Mouse (Mus musculus) limb, embryonic 10.5 days (tissue): Measurements from ENCODE around the gene Sik1. TPM values are rescaled to one million over a fixed set of nuclear protein-coding genes. Genes with fewer than 3 reads are reported as not detected.

ENCODE experiments used
- DNase-seq: peaks from one replicate; pipeline ENCODE4 v3.0.0-alpha.2; 2017; ENCODE audit warnings: low spot score
- H3K27ac ChIP-seq: fragments of 300-500 bp; sonication (generic); 2 replicates; pipeline ENCODE4 v1.5.1; 2016; ENCODE audit warnings: mild to moderate bottlenecking
- H3K27me3 ChIP-seq: fragments of 300-500 bp; sonication (generic); 2 replicates; pipeline ENCODE4 v1.6.1; 2016; ENCODE audit warnings: low read depth, mild to moderate bottlenecking; ENCODE audit not compliant: poor library complexity, severe bottlenecking
- H3K36me3 ChIP-seq: fragments of 300-500 bp; sonication (generic); 2 replicates; pipeline ENCODE4 v1.6.1; 2016; ENCODE audit warnings: mild to moderate bottlenecking, moderate library complexity
- H3K4me1 ChIP-seq: fragments of 300-500 bp; sonication (generic); 2 replicates; pipeline ENCODE4 v1.6.1; 2016
- H3K4me3 ChIP-seq: fragments of 300-500 bp; sonication (generic); 2 replicates; pipeline ENCODE4 v1.5.1; 2016; ENCODE audit warnings: mild to moderate bottlenecking, moderate library complexity
- H3K9me3 ChIP-seq: fragments of 300-500 bp; sonication (generic); replicated peaks from 2 replicates; pipeline ENCODE4 v1.6.1; 2016; ENCODE audit warnings: mild to moderate bottlenecking
- WGBS: fragments of 180-500 bp; shearing (Covaris S2); methylation state at CpG from one replicate; pipeline ENCODE4 v1.1.7; 2016; 5-methylcytosine and 5-hydroxymethylcytosine counted together
- polyA plus RNA-seq: library from polyadenylated mRNA; unstranded; fragments of >200 nt; fragmentation: Nextera tagmentation; extraction: Ambion mirVana; gene quantifications from 2 replicates; pipeline ENCODE4 v1.2.1, GENCODE M21; 2016

Sik1 gene
- polyA plus RNA-seq: 10.3 and 13.4 TPM in 2 replicates

GRCm38 (mm10) chr17:31855597-31856518 lies at the start of gene Sik1:
Sik1 (minus strand) TSS chr17:31855804.
- Histone ChIP-seq H3K4me3 (peak within 1 kb of the TSS; percentile 75), H3K4me1 (peaks cover 60% of the 10 kb centered on the region), H3K27me3 (no peaks in the 10 kb centered on the region), H3K36me3 (peaks cover 25% of the 10 kb centered on the region), H3K27ac (peak within 1 kb of the TSS; percentile 92), H3K9me3 (no peaks in the 10 kb centered on the region)
- DNase-seq: peak; percentile 99
- WGBS: 3% methylated on average over 75 of the region's 92 CpGs

GRCm38 (mm10) chr17:31905201-31905790 lies 49.7 kb upstream of the Sik1 start:
- no peaks in the 10 kb centered on the region for H3K36me3 ChIP-seq
- H3K27ac ChIP-seq: peak overlapping the region; percentile 65
- no peaks in the 10 kb centered on the region for H3K9me3 ChIP-seq
- peaks cover 10% of the 10 kb centered on the region for H3K4me1 ChIP-seq
- H3K4me3 ChIP-seq: no peak overlapping the region
- no peaks in the 10 kb centered on the region for H3K27me3 ChIP-seq
- DNase-seq: no peak
- WGBS: 89% methylated on average over 9 of the region's 9 CpGs

- WGBS: 91% methylated on average over 7 of the region's 7 CpGs
- Histone ChIP-seq H3K4me1 (peaks cover 10% of the 10 kb centered on the region), H3K27me3 (no peaks in the 10 kb centered on the region), H3K36me3 (no peaks in the 10 kb centered on the region), H3K27ac (no peak overlapping the region), H3K9me3 (no peaks in the 10 kb centered on the region), H3K4me3 (no peak overlapping the region)
- DNase-seq: no peak
Observed at GRCm38 (mm10) chr17:31904036-31904435, 48.4 kb upstream of the Sik1 start.

- no peaks in the 10 kb centered on the region for H3K27me3 ChIP-seq
- H3K36me3 ChIP-seq: no peaks in the 10 kb centered on the region
- 80% methylated on average over 3 of the region's 3 CpGs for WGBS
- no peak for DNase-seq
- H3K4me3 ChIP-seq: no peak overlapping the region
- H3K27ac ChIP-seq: no peak overlapping the region
- peaks cover 10% of the 10 kb centered on the region for H3K4me1 ChIP-seq
- no peaks in the 10 kb centered on the region for H3K9me3 ChIP-seq
Observed at GRCm38 (mm10) chr17:31902630-31903198, 47.1 kb upstream of the Sik1 start.

GRCm38 (mm10) chr17:31901461-31902204 lies 46.0 kb upstream of the Sik1 start:
- no peak overlapping the region for H3K27ac ChIP-seq
- H3K9me3 ChIP-seq: no peaks in the 10 kb centered on the region
- DNase-seq: no peak
- no peak overlapping the region for H3K4me3 ChIP-seq
- H3K36me3 ChIP-seq: no peaks in the 10 kb centered on the region
- no peaks in the 10 kb centered on the region for H3K27me3 ChIP-seq
- H3K4me1 ChIP-seq: peaks cover 10% of the 10 kb centered on the region
- 77% methylated on average over 11 of the region's 11 CpGs for WGBS

GRCm38 (mm10) chr17:31898941-31899340 lies 43.3 kb upstream of the Sik1 start:
- Histone ChIP-seq H3K4me3 (no peak overlapping the region), H3K36me3 (no peaks in the 10 kb centered on the region), H3K4me1 (no peaks in the 10 kb centered on the region), H3K27ac (no peak overlapping the region), H3K9me3 (no peaks in the 10 kb centered on the region), H3K27me3 (no peaks in the 10 kb centered on the region)
- DNase-seq: no peak
- 72% methylated on average over 5 of the region's 5 CpGs for WGBS

GRCm38 (mm10) chr17:31897186-31897793 lies 41.7 kb upstream of the Sik1 start:
- no peak overlapping the region for H3K27ac ChIP-seq
- H3K36me3 ChIP-seq: no peaks in the 10 kb centered on the region
- H3K27me3 ChIP-seq: no peaks in the 10 kb centered on the region
- H3K4me1 ChIP-seq: peaks cover 14% of the 10 kb centered on the region
- H3K4me3 ChIP-seq: no peak overlapping the region
- 81% methylated on average over 4 of the region's 4 CpGs for WGBS
- DNase-seq: no peak
- H3K9me3 ChIP-seq: no peaks in the 10 kb centered on the region

GRCm38 (mm10) chr17:31896751-31897150 lies 41.1 kb upstream of the Sik1 start:
- 73% methylated on average over 3 of the region's 3 CpGs for WGBS
- no peaks in the 10 kb centered on the region for H3K36me3 ChIP-seq
- H3K4me3 ChIP-seq: no peak overlapping the region
- DNase-seq: no peak
- H3K27ac ChIP-seq: no peak overlapping the region
- H3K4me1 ChIP-seq: peaks cover 20% of the 10 kb centered on the region
- H3K9me3 ChIP-seq: no peaks in the 10 kb centered on the region
- H3K27me3 ChIP-seq: no peaks in the 10 kb centered on the region

- Histone ChIP-seq H3K4me3 (no peak overlapping the region), H3K4me1 (peaks cover 24% of the 10 kb centered on the region), H3K36me3 (no peaks in the 10 kb centered on the region), H3K9me3 (no peaks in the 10 kb centered on the region), H3K27me3 (no peaks in the 10 kb centered on the region), H3K27ac (no peak overlapping the region)
- WGBS: 86% methylated on average over 7 of the region's 7 CpGs
- DNase-seq: no peak
Observed at GRCm38 (mm10) chr17:31896311-31896710, 40.7 kb upstream of the Sik1 start.

- DNase-seq: no peak
Observed at GRCm38 (mm10) chr17:31893371-31894060, 37.9 kb upstream of the Sik1 start.

GRCm38 (mm10) chr17:31892750-31893149 lies 37.1 kb upstream of the Sik1 start:
- H3K4me3 ChIP-seq: 0 out of 2 replicates have a peak overlapping the region, but pooled peaks have one; percentile 2
- no peak overlapping the region for H3K27ac ChIP-seq
- peaks cover 45% of the 10 kb centered on the region for H3K4me1 ChIP-seq

More at GRCm38 (mm10) chr17:31893371-31894060, 37.9 kb upstream of the Sik1 start:
- H3K27ac ChIP-seq: 0 out of 2 replicates have a peak overlapping the region, but pooled peaks have one; percentile 4
- H3K27me3 ChIP-seq: no peaks in the 10 kb centered on the region
- no peak overlapping the region for H3K4me3 ChIP-seq
- 63% methylated on average over 5 of the region's 5 CpGs for WGBS
- no peaks in the 10 kb centered on the region for H3K36me3 ChIP-seq
- peaks cover 45% of the 10 kb centered on the region for H3K4me1 ChIP-seq
- H3K9me3 ChIP-seq: no peaks in the 10 kb centered on the region

GRCm38 (mm10) chr17:31891858-31892257 lies 36.3 kb upstream of the Sik1 start:
- no peak overlapping the region for H3K27ac ChIP-seq
- peaks cover 45% of the 10 kb centered on the region for H3K4me1 ChIP-seq
- H3K9me3 ChIP-seq: no peaks in the 10 kb centered on the region
- 68% methylated on average over 4 of the region's 4 CpGs for WGBS
- no peak overlapping the region for H3K4me3 ChIP-seq
- no peak for DNase-seq
- no peaks in the 10 kb centered on the region for H3K36me3 ChIP-seq
- H3K27me3 ChIP-seq: no peaks in the 10 kb centered on the region

More at GRCm38 (mm10) chr17:31892750-31893149, 37.1 kb upstream of the Sik1 start:
- Histone ChIP-seq H3K27me3 (no peaks in the 10 kb centered on the region), H3K9me3 (no peaks in the 10 kb centered on the region), H3K36me3 (no peaks in the 10 kb centered on the region)
- DNase-seq: peak; percentile 58
- WGBS: 16% methylated on average over 10 of the region's 10 CpGs
